Mouse (Mus musculus): Measurements from ENCODE around the gene Fra10ac1. TPM values are rescaled to one million over a fixed set of nuclear protein-coding genes. Genes with fewer than 3 reads are reported as not detected.

Fra10ac1 gene
- total RNA-seq, 2 experiments from 2014 or later = 10.1 to 10.7 TPM

DNA sequence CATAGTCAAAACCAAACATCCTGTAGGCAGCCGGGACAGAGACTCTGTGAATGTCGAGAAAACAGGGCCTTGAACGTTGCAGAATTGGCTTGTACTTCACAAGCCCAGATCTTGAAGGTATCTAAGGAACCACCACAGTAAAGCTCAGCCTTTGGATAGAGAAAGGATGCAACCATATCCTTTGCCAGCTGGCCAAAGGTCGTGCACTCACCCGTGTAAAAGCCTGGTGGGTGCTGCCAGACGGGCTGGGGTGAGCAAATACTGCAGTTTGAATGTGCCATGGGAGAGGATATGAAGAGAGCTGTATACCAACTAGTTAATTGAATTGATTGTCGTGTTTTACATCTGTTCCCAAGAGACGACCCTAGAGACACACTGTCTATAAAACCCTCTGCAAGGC lies 8.1 kb upstream of the Fra10ac1 start:
- DNase-seq = no peak

DNA sequence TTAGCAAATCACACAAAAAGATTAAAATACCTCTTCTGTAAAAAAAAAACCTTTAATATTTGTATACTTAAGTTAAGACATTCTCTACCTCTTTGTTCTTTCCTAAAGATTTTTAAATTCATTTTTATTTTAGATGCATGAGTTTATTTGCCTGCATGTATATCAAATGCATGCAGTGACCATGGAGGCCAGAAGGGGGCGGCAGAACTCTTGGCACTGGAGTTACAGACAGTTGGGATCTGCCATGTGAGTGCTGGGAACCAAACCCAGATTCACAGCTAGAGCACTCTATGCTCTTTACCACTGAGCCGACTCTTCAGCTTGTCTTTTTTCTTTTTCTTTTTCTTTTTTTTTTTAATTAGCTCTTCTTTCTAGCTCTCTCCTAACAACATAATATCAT lies 4.7 kb upstream of the Fra10ac1 start:
- no peak for DNase-seq

DNA sequence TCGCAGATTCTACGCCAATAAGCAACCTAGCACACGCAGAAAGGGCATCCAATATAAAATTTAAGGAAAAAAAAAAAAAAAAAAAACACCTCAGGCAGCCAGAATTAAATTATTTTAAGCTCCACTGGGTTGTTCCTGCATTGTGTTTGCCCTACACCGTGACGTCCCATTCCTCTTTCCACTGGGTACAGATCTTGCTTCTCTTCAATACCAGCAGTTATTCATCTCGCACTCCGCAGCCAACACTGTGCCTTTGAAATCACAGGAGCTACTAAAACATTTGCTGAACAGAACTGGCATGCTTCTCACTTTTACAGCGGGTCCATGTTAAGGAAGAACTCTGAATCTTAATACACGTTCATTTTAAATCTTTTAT lies 717 bp upstream of the Fra10ac1 start:
- DNase-seq = no peak

GRCm38 (mm10) chr19:38223356-38223904 lies 526 bp downstream of the Fra10ac1 start:
- DNase-seq = no peak

- DNase-seq = no peak
Measured at GRCm38 (mm10) chr19:38217696-38218095, 6.3 kb downstream of the Fra10ac1 start.

GRCm38 (mm10) chr19:38206669-38207068 lies 17.3 kb downstream of the Fra10ac1 start:
- no peak for DNase-seq

DNA sequence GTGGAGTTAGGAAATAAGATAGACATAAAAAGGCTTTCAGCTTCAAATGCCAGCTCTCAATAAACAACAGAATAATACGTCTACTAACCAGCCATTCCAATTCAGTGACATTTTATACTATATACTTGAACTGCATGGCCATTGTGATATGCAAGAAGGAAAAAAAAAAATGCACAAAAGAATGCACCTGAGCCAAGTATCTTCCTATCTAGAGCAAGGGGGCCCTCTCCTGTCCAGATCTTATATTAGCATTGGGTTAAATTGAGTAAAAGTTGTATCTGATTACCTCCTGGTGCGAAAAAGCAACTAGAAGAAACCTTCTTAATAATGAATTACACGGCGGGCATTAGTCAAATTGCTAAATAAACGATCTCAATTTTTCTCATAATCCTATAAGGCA lies 25.2 kb downstream of the Fra10ac1 start:
- no peak for DNase-seq

- no peak for DNase-seq
Measured at GRCm38 (mm10) chr19:38195245-38195644, 28.7 kb downstream of the Fra10ac1 start.

- no peak for DNase-seq
Measured at GRCm38 (mm10) chr19:38191446-38191845, 32.5 kb downstream of the Fra10ac1 start.

DNA sequence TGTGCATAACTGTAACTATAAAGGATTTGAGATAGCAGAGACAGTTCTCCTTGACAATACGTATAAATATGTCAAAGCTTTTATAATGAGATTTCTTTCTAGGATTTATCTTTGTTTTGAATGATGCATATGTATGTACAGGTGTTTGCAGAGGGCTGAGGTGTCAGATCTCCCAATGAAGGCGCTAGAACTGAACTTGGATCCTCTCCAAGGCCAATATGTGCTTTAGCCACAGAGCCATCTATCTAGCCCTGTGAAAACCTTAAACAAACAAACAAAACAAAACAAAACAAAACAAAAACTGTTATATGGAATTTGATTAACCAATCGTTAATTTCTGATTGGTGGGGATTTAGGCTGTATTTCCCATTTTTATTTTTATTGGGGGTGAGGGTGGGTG lies 33.4 kb downstream of the Fra10ac1 start:
- no peak for DNase-seq

- DNase-seq = no peak
Measured at GRCm38 (mm10) chr19:38187345-38187680, 36.6 kb downstream of the Fra10ac1 start.

GRCm38 (mm10) chr19:38186631-38187344 lies 37.2 kb downstream of the Fra10ac1 start:
- DNase-seq = no peak

- no peak for DNase-seq
Measured at GRCm38 (mm10) chr19:38179675-38180074, 44.3 kb downstream of the Fra10ac1 start.

- DNase-seq = no peak
Measured at GRCm38 (mm10) chr19:38164633-38165032, 59.3 kb downstream of the Fra10ac1 start.

DNA sequence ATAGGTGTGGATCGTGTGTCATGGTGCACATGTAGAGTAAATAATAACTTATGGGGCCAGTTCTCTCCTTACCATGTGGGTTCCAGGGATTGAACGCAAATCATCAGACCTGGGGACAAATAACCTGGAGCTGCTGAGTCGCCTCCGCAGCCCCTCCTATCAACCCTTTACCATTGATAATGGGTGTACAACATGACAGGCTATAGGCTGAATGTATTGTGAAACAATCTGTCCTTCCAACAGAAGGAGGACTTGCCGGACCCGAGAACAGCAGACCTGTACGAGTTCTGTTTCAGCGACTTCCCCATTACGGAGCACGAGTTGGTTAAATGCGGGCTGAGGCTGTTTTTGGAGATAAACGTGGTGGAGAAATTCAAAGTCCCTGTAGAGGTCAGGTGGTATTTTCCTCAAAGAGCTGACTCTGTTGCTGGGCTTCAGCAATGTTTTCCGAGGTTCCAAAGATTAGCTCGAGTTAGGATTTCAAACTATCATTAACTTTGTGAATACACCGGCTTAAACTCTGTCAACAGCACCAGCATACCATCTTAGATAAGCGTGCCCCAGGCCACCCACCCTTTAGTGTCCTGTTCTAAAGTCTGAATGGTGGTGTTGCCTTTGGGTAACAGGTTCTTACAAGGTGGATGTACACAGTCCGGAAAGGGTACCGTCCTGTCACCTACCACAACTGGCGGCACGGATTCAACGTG lies 62.2 kb downstream of the Fra10ac1 start:
- DNase-seq = no peak

GRCm38 (mm10) chr19:38156243-38156642 lies 67.7 kb downstream of the Fra10ac1 start:
- DNase-seq = no peak

DNA sequence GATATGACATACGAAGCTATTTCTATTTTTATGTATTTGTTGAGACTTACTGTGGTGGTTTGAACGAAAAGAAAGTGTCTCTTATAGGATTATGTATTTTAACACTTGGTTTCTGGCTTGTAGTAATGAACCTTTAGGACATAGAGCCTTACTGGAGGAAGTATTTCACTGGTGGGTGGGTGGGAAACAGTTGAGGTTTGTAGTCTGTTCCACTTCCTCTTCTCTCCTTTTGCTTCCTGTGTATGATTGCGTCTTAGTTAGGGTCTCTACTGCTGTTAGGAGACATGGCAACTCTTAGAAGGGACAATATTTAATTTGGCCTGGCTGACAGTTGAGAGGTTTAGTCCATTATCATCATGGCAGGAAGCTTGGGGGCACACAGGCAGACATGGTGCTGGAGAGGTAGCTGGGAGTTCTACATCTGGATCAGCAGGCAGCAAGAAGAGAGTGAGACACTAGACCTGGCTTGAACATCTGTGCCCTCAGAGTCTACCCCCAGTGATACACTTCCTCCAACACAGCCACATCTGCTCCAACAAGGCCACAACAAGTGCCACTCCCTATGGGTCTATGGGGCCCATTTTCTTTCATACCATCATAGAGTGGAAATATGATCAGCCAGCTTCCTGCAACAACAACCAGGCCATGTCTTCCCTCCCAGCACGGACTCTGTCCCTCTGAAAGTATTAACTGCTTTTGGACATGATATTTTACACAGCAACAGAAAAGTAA lies 80.2 kb downstream of the Fra10ac1 start:
- no peak for DNase-seq

Other genes starting within 250 kb of the Fra10ac1 start
- gene Myof, start 180.6 kb downstream of the Fra10ac1 start, total RNA-seq (2021) = 10 to 100 TPM in 1 of 2 experiments, 1 to 10 TPM in 1; 8.0 to 14.2 TPM
- gene Cep55, start 169.1 kb downstream of the Fra10ac1 start, total RNA-seq (2021) = 1 to 10 TPM; 3.7 to 4.5 TPM
- gene Ffar4, start 127.1 kb downstream of the Fra10ac1 start, total RNA-seq (2021) = under 1 TPM in 1 of 2 experiments, not detected in 1; 0.18 TPM
- 1 to 10 TPM; 5.5 to 7.2 TPM for gene Rbp4, start 98.9 kb downstream of the Fra10ac1 start, total RNA-seq (2021)
- gene Pde6c, start 91.4 kb downstream of the Fra10ac1 start, total RNA-seq (2021) = not detected
- gene Lgi1, start 40.4 kb upstream of the Fra10ac1 start, total RNA-seq (2021) = 1 to 10 TPM; 1.5 to 2.3 TPM
- gene Slc35g1, start 171.8 kb upstream of the Fra10ac1 start, total RNA-seq (2021) = 1 to 10 TPM; 1.7 to 2.3 TPM